Mouse (Mus musculus) neural tube, embryonic 13.5 days (tissue): ENCODE measurements around the gene BC030867. TPM values are rescaled to one million over a fixed set of nuclear protein-coding genes. Genes with fewer than 3 reads are reported as not detected.
A peak's percentile ranks its signal among the peaks of the same experiment; 100 is the strongest.

Experiments
- ATAC-seq: fragments of 200-750 bp; cut with Nextera tagmentation; 2 replicates; pipeline ENCODE4 v1.8.0; 2017; ENCODE audit warnings: low read depth, mild to moderate bottlenecking, moderate TSS enrichment, moderate library complexity
- H3K27ac ChIP-seq: fragments of 300-500 bp; sonication (generic); replicated peaks from 2 replicates; pipeline ENCODE4 v1.5.1; 2015; ENCODE audit warnings: moderate library complexity, mild to moderate bottlenecking, inconsistent platforms
- H3K27me3 ChIP-seq: fragments of 300-500 bp; sonication (generic); 2 replicates; pipeline ENCODE4 v1.6.1; 2015; ENCODE audit warnings: mild to moderate bottlenecking, inconsistent platforms
- H3K36me3 ChIP-seq: fragments of 300-500 bp; sonication (generic); 2 replicates; pipeline ENCODE4 v1.6.1; 2015; ENCODE audit warnings: mild to moderate bottlenecking, inconsistent platforms
- H3K4me1 ChIP-seq: fragments of 300-500 bp; sonication (generic); replicated peaks from 2 replicates; pipeline ENCODE4 v1.6.1; 2015; ENCODE audit warnings: inconsistent platforms
- H3K4me2 ChIP-seq: fragments of 300-500 bp; sonication (generic); 2 replicates; pipeline ENCODE4 v1.6.1; 2015; ENCODE audit warnings: inconsistent platforms, mild to moderate bottlenecking, moderate library complexity
- H3K4me3 ChIP-seq: fragments of 300-500 bp; sonication (generic); 2 replicates; pipeline ENCODE4 v1.5.1; 2015; ENCODE audit warnings: mild to moderate bottlenecking, inconsistent platforms
- H3K9ac ChIP-seq: fragments of 300-500 bp; sonication (generic); 2 replicates; pipeline ENCODE4 v1.6.1; 2015; ENCODE audit warnings: moderate library complexity, mild to moderate bottlenecking, inconsistent platforms
- H3K9me3 ChIP-seq: fragments of 300-500 bp; sonication (generic); 2 replicates; pipeline ENCODE4 v1.6.1; 2016; ENCODE audit warnings: inconsistent platforms
- WGBS: fragments of 180-500 bp; shearing (Covaris S2); methylation state at CpG from one replicate; pipeline ENCODE4 v1.1.7; 2015; 5-methylcytosine and 5-hydroxymethylcytosine counted together
- polyA plus RNA-seq: library from polyadenylated mRNA; unstranded; fragments of >200 nt; fragmentation: Nextera tagmentation; extraction: Ambion mirVana; gene quantifications from 2 replicates; pipeline ENCODE4 v1.2.1, GENCODE M21; 2015

The BC030867 gene
- polyA plus RNA-seq = 1.9 and 3.7 TPM in 2 replicates

DNA sequence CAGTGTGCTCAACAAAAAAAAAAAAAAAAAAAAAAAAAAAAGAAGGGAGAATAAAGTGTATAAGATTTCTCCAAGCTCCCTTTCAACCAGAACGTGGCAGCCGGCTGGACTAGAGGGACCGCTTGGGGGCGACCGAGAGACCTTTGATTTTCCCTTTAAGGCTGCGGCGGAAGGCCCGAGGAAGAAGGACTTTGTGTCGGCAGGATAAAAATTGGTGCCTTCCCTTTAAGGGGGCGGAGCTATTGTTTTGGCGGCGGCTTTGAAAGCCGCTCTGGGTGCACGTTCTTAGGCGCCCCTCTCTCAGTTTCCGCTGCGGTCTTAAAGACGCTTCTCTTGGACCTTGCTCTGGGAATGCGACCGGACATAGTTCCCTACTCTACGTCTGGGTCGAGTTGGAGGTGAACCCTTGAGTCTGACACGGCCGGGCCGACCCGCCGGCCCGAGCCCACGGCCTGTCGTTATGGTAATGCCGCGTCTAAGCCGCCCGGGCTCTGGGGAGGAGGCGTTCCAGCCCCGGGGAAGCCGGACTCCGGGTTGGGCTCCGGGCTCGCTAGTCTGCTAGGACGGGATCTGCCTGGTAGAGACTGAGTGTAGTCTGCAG lies at the start of gene BC030867:
Gene BC030867 (plus strand): TSS at position 253 of the 601 bp plus-strand sequence.
- no peaks in the 10 kb centered on the region for H3K9me3 ChIP-seq
- peaks cover 41% of the 10 kb centered on the region for H3K4me1 ChIP-seq
- no peaks in the 10 kb centered on the region for H3K27me3 ChIP-seq
- ATAC-seq = peak; percentile 44
- H3K4me2 ChIP-seq = peak within 1 kb of the TSS; percentile 83
- WGBS = under 1% methylated on average over 41 of the region's 41 CpGs
- H3K27ac ChIP-seq = 0 out of 2 replicates have a peak within 1 kb of the TSS, but pooled peaks have one; percentile 28
- peak within 1 kb of the TSS; percentile 49 for H3K4me3 ChIP-seq
- H3K9ac ChIP-seq = peak within 1 kb of the TSS; percentile 62
- H3K36me3 ChIP-seq = no peaks in the 10 kb centered on the region

DNA sequence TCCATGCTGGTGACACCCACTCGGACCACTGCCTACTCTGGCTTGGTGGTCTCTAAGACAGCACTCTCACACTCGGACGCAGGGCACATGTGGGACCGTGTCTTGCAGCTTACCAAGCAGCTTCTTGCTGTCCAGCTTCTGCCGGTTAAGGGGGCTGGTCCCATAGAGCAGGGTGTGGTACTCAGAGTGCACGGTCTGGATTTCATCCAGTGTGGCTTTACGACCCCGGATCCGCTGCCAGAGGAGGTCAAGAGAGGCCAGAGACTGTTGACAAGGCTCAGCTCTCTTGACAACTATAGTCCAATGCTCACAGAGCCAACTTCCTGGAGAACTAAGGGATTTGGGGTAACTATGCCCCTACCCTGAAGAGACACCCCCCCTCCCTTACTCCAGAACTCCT lies 48.8 kb upstream of the BC030867 start:
- Histone ChIP-seq H3K27ac (no peak overlapping the region), H3K27me3 (no peaks in the 10 kb centered on the region), H3K4me1 (0 out of 2 replicates have a peak, but pooled peaks cover under 1% of the 10 kb centered on the region), H3K4me3 (no peak overlapping the region), H3K9me3 (no peaks in the 10 kb centered on the region), H3K4me2 (no peak overlapping the region), H3K9ac (no peak overlapping the region), H3K36me3 (peaks cover 97% of the 10 kb centered on the region)
- no peak for ATAC-seq
- WGBS = 78% methylated on average over 9 of the region's 9 CpGs

DNA sequence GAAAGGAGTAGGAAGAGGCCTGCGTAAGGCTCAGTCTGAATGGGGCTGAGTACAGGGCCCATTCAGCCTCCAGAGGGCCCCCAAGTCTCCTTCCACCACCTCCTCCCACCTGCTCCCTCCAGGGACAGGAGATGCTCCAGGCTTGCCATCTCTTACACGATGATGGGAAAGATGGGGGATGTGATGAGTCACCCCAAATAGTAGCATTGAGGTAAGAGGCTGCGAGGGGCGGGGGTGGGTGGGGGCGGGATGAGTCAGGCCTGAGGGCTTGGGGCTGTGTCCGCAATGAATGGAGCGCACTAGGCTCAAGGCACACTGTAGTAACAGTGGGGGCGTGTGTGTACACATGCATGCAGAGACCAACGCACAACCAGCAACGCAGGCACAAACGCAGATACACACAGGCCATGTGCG lies 47.3 kb upstream of the BC030867 start:
- Histone ChIP-seq H3K4me1 (peaks cover under 1% of the 10 kb centered on the region; the same call in 1 of the 2 replicates), H3K4me3 (no peak overlapping the region), H3K9ac (no peak overlapping the region), H3K27ac (no peak overlapping the region), H3K27me3 (no peaks in the 10 kb centered on the region), H3K36me3 (peaks cover 97% of the 10 kb centered on the region), H3K9me3 (no peaks in the 10 kb centered on the region), H3K4me2 (no peak overlapping the region)
- WGBS = 82% methylated on average over 12 of the region's 12 CpGs
- no peak for ATAC-seq

DNA sequence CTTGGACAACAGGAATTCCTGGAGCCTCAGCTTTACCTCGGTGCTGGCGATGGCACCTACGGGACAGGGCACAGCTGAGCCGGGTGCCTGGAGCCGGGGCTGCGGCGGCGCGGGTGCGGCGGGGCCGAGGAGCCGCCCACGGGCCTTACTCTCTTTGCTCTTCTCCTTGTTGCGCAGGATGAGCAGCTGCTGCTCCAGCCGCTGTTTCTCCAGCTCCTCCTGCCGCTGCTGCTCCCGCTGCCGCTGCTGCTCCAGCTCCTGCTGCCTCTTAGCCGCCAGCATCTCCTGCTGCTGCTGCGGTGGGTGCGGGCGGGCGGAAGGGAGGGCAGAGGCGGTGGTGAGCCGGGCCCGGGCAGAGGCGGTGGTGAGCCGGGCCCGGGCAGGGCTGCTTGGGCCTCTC lies 42.2 kb upstream of the BC030867 start:
- WGBS = 53% methylated on average over 28 of the region's 30 CpGs
- Histone ChIP-seq H3K9ac (no peak overlapping the region), H3K27ac (no peak overlapping the region), H3K4me2 (no peak overlapping the region), H3K4me1 (peaks cover 47% of the 10 kb centered on the region), H3K36me3 (peaks cover 55% of the 10 kb centered on the region), H3K27me3 (no peaks in the 10 kb centered on the region), H3K9me3 (no peaks in the 10 kb centered on the region), H3K4me3 (no peak overlapping the region)
- ATAC-seq = no peak

DNA sequence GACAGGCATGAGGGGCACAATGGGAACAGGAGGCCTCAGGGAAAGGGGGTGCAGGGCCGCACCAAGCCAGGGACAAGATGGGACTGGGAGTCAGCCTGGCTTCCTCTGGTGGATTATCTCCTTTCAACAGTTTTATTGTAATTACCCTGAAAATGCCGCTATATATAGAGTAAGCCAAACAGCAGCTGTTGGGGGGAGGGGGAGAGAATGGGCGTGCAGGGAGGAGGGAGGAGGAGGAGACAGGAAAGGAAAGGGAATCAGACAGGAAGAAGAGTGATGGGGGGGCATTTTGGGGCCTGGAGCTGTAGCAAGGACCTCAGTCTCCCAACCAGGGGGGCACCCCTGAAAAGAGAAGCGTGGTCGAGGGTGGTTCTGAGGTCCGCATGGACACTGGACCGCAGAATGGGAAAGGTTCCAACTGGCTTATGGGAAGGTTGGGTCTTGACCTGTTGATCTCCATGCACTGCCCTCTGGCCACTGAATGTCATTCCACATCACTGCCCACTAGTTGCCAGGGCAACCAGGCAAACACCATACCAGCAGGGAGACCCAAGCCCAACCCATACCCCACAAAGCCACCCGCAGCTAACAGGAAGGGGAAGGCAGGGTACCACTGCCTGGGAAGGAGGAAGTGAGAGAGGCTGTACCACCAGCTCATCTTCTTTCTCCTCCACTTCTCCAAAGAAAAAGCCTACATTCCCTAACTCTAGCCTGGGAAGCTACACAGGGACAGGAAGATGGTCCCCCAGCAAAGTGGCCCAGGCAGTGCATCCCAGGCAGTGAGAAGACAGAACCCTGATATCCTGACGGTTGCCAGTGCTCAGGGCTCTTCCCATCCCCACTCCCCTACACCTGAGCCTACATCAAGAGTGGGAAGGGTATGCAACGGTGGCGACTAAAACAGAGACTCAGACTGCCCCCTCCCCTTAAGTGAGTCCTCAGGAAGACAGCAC lies 40.6 kb upstream of the BC030867 start:
- ATAC-seq = peak; percentile 19; the same call in 1 of the 2 replicates
- 22% methylated on average over 11 of the region's 11 CpGs for WGBS
- peak overlapping the region; percentile 49 for H3K27ac ChIP-seq
- H3K4me3 ChIP-seq = no peak overlapping the region
- H3K9me3 ChIP-seq = no peaks in the 10 kb centered on the region
- peaks cover 39% of the 10 kb centered on the region for H3K36me3 ChIP-seq
- peak overlapping the region; percentile 39; the same call in 1 of the 2 replicates for H3K9ac ChIP-seq
- H3K4me2 ChIP-seq = 0 out of 2 replicates have a peak overlapping the region, but pooled peaks have one; percentile 14
- no peaks in the 10 kb centered on the region for H3K27me3 ChIP-seq
- peaks cover 58% of the 10 kb centered on the region for H3K4me1 ChIP-seq

DNA sequence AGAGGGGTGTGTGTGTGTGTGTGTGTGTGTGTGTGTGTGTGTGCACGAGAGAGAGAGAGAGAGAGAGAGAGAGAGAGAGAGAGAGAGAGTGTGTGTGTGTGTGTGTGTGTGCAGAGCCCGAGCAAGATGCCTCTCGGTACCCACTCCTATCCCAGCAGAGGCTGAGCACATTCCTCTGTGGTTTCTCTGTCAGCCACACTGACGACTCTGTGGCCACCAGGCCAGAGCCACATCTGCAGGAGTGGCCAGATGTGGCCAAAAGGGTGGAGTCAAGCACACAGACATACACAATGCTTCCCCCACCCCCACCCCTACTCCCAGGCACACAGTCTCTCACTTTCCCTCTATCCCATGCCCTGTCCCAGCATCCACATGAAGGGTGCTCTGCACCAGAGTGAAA lies 39.8 kb upstream of the BC030867 start:
- 39% methylated on average over 3 of the region's 4 CpGs for WGBS
- no peak overlapping the region for H3K4me3 ChIP-seq
- H3K9ac ChIP-seq = no peak overlapping the region
- H3K4me1 ChIP-seq = peaks cover 63% of the 10 kb centered on the region
- H3K9me3 ChIP-seq = no peaks in the 10 kb centered on the region
- 0 out of 2 replicates have a peak overlapping the region, but pooled peaks have one; percentile 38 for H3K27ac ChIP-seq
- H3K4me2 ChIP-seq = no peak overlapping the region
- ATAC-seq = no peak
- no peaks in the 10 kb centered on the region for H3K27me3 ChIP-seq
- peaks cover 36% of the 10 kb centered on the region for H3K36me3 ChIP-seq

DNA sequence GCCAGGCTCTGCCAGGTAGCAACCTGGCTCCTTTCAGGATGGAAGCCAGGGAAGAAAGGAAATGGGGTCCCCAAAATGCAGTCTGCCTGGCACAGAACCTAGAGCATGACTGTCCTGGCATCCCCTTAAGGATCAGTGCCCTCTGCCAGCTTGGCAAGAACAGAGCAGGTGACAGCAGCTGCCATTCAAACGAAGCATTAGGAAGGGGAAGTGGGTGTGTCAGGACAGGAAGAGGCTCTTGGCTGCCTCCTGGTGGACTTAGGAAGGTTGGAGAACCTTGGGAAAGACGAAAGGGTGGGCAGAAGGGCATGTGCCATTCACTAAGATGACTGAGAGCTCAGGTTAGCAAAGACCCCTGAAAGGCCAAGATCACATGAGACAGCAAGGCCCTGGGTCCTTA lies 38.9 kb upstream of the BC030867 start:
- 0 out of 2 replicates have a peak overlapping the region, but pooled peaks have one; percentile 17 for H3K9ac ChIP-seq
- ATAC-seq = no peak
- no peak overlapping the region for H3K4me3 ChIP-seq
- WGBS = 12% methylated on average over 2 of the region's 2 CpGs
- H3K4me1 ChIP-seq = peaks cover 72% of the 10 kb centered on the region
- peak overlapping the region; percentile 38; the same call in 1 of the 2 replicates for H3K27ac ChIP-seq
- no peaks in the 10 kb centered on the region for H3K9me3 ChIP-seq
- peaks cover 27% of the 10 kb centered on the region for H3K36me3 ChIP-seq
- H3K27me3 ChIP-seq = no peaks in the 10 kb centered on the region
- no peak overlapping the region for H3K4me2 ChIP-seq

DNA sequence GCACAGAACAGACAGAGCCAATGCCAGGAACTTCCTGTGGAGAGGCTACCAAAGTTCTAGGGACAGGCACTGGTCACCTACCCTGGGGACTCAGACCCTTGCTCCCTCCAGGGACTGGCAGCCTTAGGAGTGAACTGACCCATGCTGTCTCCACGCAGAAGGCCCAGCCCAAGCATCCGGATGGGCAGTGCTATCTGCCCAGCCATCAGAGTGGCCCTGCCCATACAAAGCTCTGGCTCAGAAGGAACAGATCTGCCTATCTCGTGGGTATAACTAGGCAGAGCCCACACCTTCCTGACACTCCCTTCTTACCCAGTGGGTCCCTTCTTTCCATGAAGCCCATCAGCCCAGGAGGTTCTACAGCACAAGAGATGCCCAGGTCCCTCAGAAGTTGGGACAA lies 38.5 kb upstream of the BC030867 start:
- H3K36me3 ChIP-seq = peaks cover 22% of the 10 kb centered on the region
- H3K9ac ChIP-seq = no peak overlapping the region
- no peak overlapping the region for H3K4me2 ChIP-seq
- H3K9me3 ChIP-seq = no peaks in the 10 kb centered on the region
- no peak overlapping the region for H3K27ac ChIP-seq
- no peak for ATAC-seq
- WGBS = 71% methylated on average over 3 of the region's 3 CpGs
- no peaks in the 10 kb centered on the region for H3K27me3 ChIP-seq
- peaks cover 77% of the 10 kb centered on the region for H3K4me1 ChIP-seq
- no peak overlapping the region for H3K4me3 ChIP-seq

DNA sequence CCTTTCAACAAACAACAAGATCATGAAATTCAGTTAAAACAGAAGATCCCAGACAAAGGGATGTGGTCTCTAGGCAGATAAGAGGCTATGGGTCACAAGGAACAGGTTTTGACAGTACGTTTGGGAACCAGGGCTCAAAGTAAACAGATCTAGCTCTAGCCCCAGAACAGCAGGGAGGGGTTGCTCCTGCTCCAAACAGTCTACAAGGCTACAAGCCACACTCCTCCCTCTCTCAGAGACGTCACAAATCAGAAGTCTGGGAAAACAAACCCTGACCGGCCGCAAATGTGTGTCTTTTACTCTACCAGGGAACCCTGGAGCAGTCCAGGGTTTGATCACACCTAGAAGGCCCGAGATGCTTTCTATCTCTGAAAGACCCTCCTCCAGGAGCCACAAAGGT lies 37.7 kb upstream of the BC030867 start:
- no peak for ATAC-seq
- no peak overlapping the region for H3K9ac ChIP-seq
- 64% methylated on average over 5 of the region's 5 CpGs for WGBS

DNA sequence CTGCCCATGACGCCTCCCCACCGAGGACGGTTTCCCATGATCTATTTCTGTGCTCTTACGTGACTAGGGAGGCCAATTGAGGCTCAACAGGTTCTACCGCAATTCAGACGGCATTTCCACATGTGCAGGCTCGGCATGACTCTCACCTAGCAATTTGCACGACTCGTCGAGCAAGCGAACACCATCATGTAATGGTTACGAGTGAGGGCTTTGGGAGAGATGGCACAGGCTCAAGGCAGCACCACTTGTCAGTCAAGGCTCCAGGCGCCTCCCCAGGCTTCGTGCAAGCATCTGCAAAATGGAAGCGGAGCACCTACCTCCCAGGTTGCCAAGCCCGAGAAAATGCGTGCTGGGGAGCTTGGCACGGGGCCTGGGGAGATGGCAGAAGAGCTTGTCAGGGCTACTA lies 36.7 kb upstream of the BC030867 start:
- Histone ChIP-seq H3K9me3 (no peaks in the 10 kb centered on the region), H3K4me3 (no peak overlapping the region), H3K4me1 (peaks cover 89% of the 10 kb centered on the region)

More for the DNA sequence above, 37.7 kb upstream of the BC030867 start:
- peaks cover 85% of the 10 kb centered on the region for H3K4me1 ChIP-seq
- no peak overlapping the region for H3K4me2 ChIP-seq
- H3K27ac ChIP-seq = 0 out of 2 replicates have a peak overlapping the region, but pooled peaks have one; percentile 24
- H3K36me3 ChIP-seq = peaks cover 14% of the 10 kb centered on the region
- no peak overlapping the region for H3K4me3 ChIP-seq
- H3K9me3 ChIP-seq = no peaks in the 10 kb centered on the region
- no peaks in the 10 kb centered on the region for H3K27me3 ChIP-seq

DNA sequence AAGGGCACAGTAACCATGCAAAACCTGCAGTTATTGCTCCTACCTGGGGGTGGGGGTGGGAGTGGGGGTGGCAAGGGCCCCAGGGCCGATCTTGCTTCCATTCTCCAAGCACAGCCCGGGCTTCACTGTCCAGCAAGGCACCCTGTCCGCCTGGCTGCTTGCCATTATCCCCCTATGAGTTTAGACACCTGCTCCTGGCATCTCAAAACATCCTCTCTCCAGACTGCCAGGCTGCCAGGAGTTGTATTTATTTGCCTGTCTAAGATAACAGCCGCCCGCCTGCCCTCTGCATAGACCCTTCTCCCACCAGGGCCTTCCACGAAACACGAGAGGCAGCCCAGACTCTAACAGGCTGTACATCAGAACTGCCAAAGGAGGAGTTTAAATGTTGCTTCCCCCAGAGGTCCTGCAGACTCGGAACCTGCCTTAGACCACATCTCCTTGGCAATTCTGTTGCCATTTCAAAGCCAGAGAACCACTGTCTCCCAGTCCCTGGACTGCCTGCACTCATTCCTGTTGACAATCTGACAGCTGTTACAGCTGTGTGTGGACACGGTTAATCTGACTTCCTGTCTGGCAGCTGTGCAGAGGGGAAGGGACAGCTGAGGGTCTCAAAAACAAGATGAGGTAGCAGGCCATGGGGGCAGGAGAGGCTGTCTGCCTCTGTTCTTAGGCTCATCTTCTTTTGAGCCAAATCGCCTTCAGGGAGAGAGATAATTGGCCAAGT lies 34.1 kb upstream of the BC030867 start:
- Histone ChIP-seq H3K27ac (peak overlapping the region; percentile 49), H3K4me3 (no peak overlapping the region), H3K27me3 (no peaks in the 10 kb centered on the region), H3K9ac (peak overlapping the region; percentile 41; the same call in 1 of the 2 replicates), H3K36me3 (peaks cover 12% of the 10 kb centered on the region), H3K4me1 (peaks cover 89% of the 10 kb centered on the region), H3K4me2 (no peak overlapping the region), H3K9me3 (no peaks in the 10 kb centered on the region)
- 46% methylated on average over 10 of the region's 10 CpGs for WGBS
- no peak for ATAC-seq

More for the DNA sequence above, 36.7 kb upstream of the BC030867 start:
- Histone ChIP-seq H3K36me3 (peaks cover 5% of the 10 kb centered on the region), H3K27ac (no peak overlapping the region; the same call in 1 of the 2 replicates), H3K4me2 (no peak overlapping the region), H3K27me3 (no peaks in the 10 kb centered on the region), H3K9ac (no peak overlapping the region)
- no peak for ATAC-seq
- 54% methylated on average over 18 of the region's 18 CpGs for WGBS
